Mouse (Mus musculus) myocyte (in vitro differentiated cells): ENCODE data around the gene Kcnmb3. TPM values are rescaled to one million over a fixed set of nuclear protein-coding genes. Genes with fewer than 3 reads are reported as not detected.

Experiments
- H3K27me3 ChIP-seq: one replicate; pipeline ENCODE4 v1.6.1; 2011; ENCODE audit not compliant: control insufficient read depth, insufficient read depth, insufficient read length
- H3K36me3 ChIP-seq: one replicate; pipeline ENCODE4 v1.6.1; 2011; ENCODE audit not compliant: control insufficient read depth, insufficient read depth
- H3K4me2 ChIP-seq: one replicate; pipeline ENCODE4 v1.6.1; 2011; ENCODE audit warnings: low read depth, control low read depth
- H3K4me3 ChIP-seq: one replicate; pipeline ENCODE4 v1.5.1; 2011; ENCODE audit warnings: mild to moderate bottlenecking, control low read depth, moderate library complexity
- H3K79me2 ChIP-seq: one replicate; pipeline ENCODE4 v1.6.1; 2011; ENCODE audit not compliant: control insufficient read depth, insufficient read depth
- H3ac ChIP-seq: one replicate; pipeline ENCODE4 v1.6.1; 2011; ENCODE audit not compliant: control insufficient read depth, insufficient read length
- E2F4 ChIP-seq: IDR thresholded peaks from one replicate; pipeline ENCODE4 v1.6.1; 2011; ENCODE audit warnings: mild to moderate bottlenecking, control low read depth, moderate library complexity; ENCODE audit not compliant: insufficient read depth
- MAX ChIP-seq: IDR thresholded peaks from one replicate; pipeline ENCODE4 v1.6.1; 2011; ENCODE audit warnings: low read depth, mild to moderate bottlenecking, control low read depth
- MYOD1 ChIP-seq, 3 experiments: IDR thresholded peaks; one replicate each; pipeline ENCODE4 v1.6.1; 2011; ENCODE audit warnings: control low read depth in 2 of 3, low read depth in 2 of 3, mild to moderate bottlenecking in 2 of 3, moderate library complexity in 1 of 3; ENCODE audit not compliant: insufficient read length in 2 of 3, control insufficient read depth in 1 of 3
- MYOG ChIP-seq, 3 experiments: IDR thresholded peaks; one replicate each; pipeline ENCODE4 v1.6.1; 2011; ENCODE audit warnings: control low read depth in 2 of 3, low read depth in 2 of 3, mild to moderate bottlenecking in 2 of 3; ENCODE audit not compliant: insufficient read length in 2 of 3, control insufficient read depth in 1 of 3, insufficient read depth in 1 of 3
- POLR2A ChIP-seq: IDR thresholded peaks from one replicate; pipeline ENCODE4 v1.6.1; 2011; ENCODE audit warnings: low read depth, mild to moderate bottlenecking, control low read depth, moderate library complexity; ENCODE audit not compliant: insufficient read length
- POLR2AphosphoS2 ChIP-seq: IDR thresholded peaks from one replicate; pipeline ENCODE4 v1.6.1; 2011; ENCODE audit warnings: low read depth, control low read depth; ENCODE audit not compliant: insufficient read length
- REST ChIP-seq: IDR thresholded peaks from one replicate; pipeline ENCODE4 v1.6.1; 2011; ENCODE audit warnings: mild to moderate bottlenecking, control low read depth, moderate library complexity; ENCODE audit not compliant: insufficient read depth, insufficient read length
- SRF ChIP-seq: IDR thresholded peaks from one replicate; pipeline ENCODE4 v1.6.1; 2011; ENCODE audit warnings: low read depth; ENCODE audit not compliant: control insufficient read depth, insufficient read length
- TCF12 ChIP-seq: IDR thresholded peaks from one replicate; pipeline ENCODE4 v1.6.1; 2011; ENCODE audit warnings: mild to moderate bottlenecking, control low read depth; ENCODE audit not compliant: poor library complexity, insufficient read depth, severe bottlenecking
- TCF3 ChIP-seq: IDR thresholded peaks from one replicate; pipeline ENCODE4 v1.6.1; 2011; ENCODE audit warnings: low read depth, control low read depth; ENCODE audit not compliant: insufficient read length
- polyA plus RNA-seq: library from polyadenylated mRNA; unstranded; fragments of >200 nt; fragmentation: generic; extraction: Trizol; gene quantifications from one replicate; pipeline ENCODE4 v1.2.1, GENCODE M21; 2012; ENCODE audit warnings: missing spikeins

Gene Kcnmb3
- polyA plus RNA-seq, 1 experiment = not detected

GRCm38 (mm10) chr3:32428361-32428760 lies 63.7 kb downstream of the Kcnmb3 start:
- Histone ChIP-seq H3K36me3 (no peaks in the 10 kb centered on the region), H3ac (no peak overlapping the region), H3K4me2 (peak overlapping the region; percentile 28), H3K4me3 (no peak overlapping the region), H3K79me2 (peaks cover 68% of the 10 kb centered on the region), H3K27me3 (no peaks in the 10 kb centered on the region)
- TF ChIP-seq MYOD1 (IDR thresholded peaks at IDR 0.05; ENCODE audit: control insufficient read depth in 1 of 3, insufficient read length in 2 of 3, low read depth in 2 of 3) (no peak), TCF3 (no peak), SRF (no peak), MYOG (IDR thresholded peaks at IDR 0.05; ENCODE audit: control insufficient read depth in 1 of 3, insufficient read depth in 1 of 3, insufficient read length in 2 of 3, low read depth in 2 of 3) (no peak), REST (no peak), POLR2A (no peak), MAX (no peak), TCF12 (no peak), POLR2AphosphoS2 (no peak), E2F4 (no peak)

DNA sequence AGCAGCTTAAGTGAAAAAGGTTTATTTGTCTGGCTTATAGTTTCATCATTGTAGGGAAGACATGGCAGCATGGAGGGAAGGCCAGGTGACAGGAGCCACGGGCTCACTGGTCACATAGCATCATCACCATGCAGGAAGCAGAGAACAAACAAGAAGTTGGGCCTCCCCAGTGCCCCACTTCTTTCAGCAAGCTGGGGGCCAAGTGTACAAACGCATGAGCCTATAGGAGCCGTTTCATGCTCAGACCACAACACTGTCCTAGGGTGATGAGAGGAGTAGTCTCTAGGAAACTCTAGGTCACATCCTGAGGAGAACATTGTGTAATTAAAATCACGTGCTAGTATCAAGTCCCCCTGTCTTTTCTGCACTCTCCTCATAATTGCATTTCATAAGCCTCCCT lies 64.3 kb downstream of the Kcnmb3 start:
- no peaks in the 10 kb centered on the region for H3K36me3 ChIP-seq

More for the DNA sequence above, 64.3 kb downstream of the Kcnmb3 start:
- no peak for TF ChIP-seq TCF12
- no peak for TF ChIP-seq E2F4
- no peak for TF ChIP-seq MYOG (IDR thresholded peaks at IDR 0.05; ENCODE audit: control insufficient read depth in 1 of 3, insufficient read depth in 1 of 3, insufficient read length in 2 of 3, low read depth in 2 of 3)
- H3K79me2 ChIP-seq = peaks cover 68% of the 10 kb centered on the region
- H3K27me3 ChIP-seq = no peaks in the 10 kb centered on the region
- no peak overlapping the region for H3K4me2 ChIP-seq
- H3ac ChIP-seq = no peak overlapping the region
- H3K4me3 ChIP-seq = no peak overlapping the region

Other genes with a start within 250 kb of the Kcnmb3 start
- gene Zmat3, start 126.2 kb downstream of the Kcnmb3 start, polyA plus RNA-seq = 13.0 TPM
- 11.7 TPM for gene Pik3ca, start 94.6 kb downstream of the Kcnmb3 start, polyA plus RNA-seq
- gene Zfp639, start 18.0 kb upstream of the Kcnmb3 start, polyA plus RNA-seq = 25.3 TPM
- gene Mfn1, start 37.2 kb upstream of the Kcnmb3 start, polyA plus RNA-seq = 17.0 TPM
- 13.6 TPM for gene Gnb4, start 124.4 kb upstream of the Kcnmb3 start, polyA plus RNA-seq
- gene Actl6a, start 214.1 kb upstream of the Kcnmb3 start, polyA plus RNA-seq = 47.0 TPM
- 224 TPM for gene Ndufb5, start 244.8 kb upstream of the Kcnmb3 start, polyA plus RNA-seq
- 10.8 TPM for gene Mrpl47, start 245.4 kb upstream of the Kcnmb3 start, polyA plus RNA-seq